Mouse (Mus musculus) embryonic facial prominence, embryonic 14.5 days (tissue): ENCODE measurements around the gene Gse1. TPM values are rescaled to one million over a fixed set of nuclear protein-coding genes. Genes with fewer than 3 reads are reported as not detected.

ENCODE experiments used
- ATAC-seq: fragments of 200-750 bp; cut with Nextera tagmentation; 2 replicates; pipeline ENCODE4 v1.8.0; 2017; ENCODE audit warnings: low read depth, moderate number of reproducible peaks, moderate TSS enrichment
- DNase-seq: peaks from one replicate; pipeline ENCODE4 v3.0.0-alpha.2; 2015; ENCODE audit warnings: low spot score
- H3K27ac ChIP-seq: fragments of 300-500 bp; sonication (generic); replicated peaks from 2 replicates; pipeline ENCODE4 v1.5.1; 2014; ENCODE audit warnings: low read depth, mild to moderate bottlenecking, low read length, moderate library complexity
- H3K27me3 ChIP-seq: fragments of 300-500 bp; sonication (generic); replicated peaks from 2 replicates; pipeline ENCODE4 v1.6.1; 2014; ENCODE audit warnings: low read length; ENCODE audit not compliant: control insufficient read depth, insufficient read depth
- H3K36me3 ChIP-seq: fragments of 300-500 bp; sonication (generic); 2 replicates; pipeline ENCODE4 v1.6.1; 2014; ENCODE audit warnings: low read length, mixed read lengths; ENCODE audit not compliant: control insufficient read depth, insufficient read depth
- H3K4me1 ChIP-seq: fragments of 300-500 bp; sonication (generic); 2 replicates; pipeline ENCODE4 v1.6.1; 2014; ENCODE audit warnings: antibody characterized with exemption, low read length; ENCODE audit not compliant: control insufficient read depth, insufficient read depth
- H3K4me2 ChIP-seq: fragments of 300-500 bp; sonication (generic); 2 replicates; pipeline ENCODE4 v1.6.1; 2014; ENCODE audit warnings: low read depth, mild to moderate bottlenecking, low read length, moderate library complexity, mixed read lengths
- H3K4me3 ChIP-seq: fragments of 300-500 bp; sonication (generic); 2 replicates; pipeline ENCODE4 v1.5.1; 2014; ENCODE audit warnings: low read depth, mild to moderate bottlenecking, low read length
- H3K9ac ChIP-seq: fragments of 300-500 bp; sonication (generic); 2 replicates; pipeline ENCODE4 v1.6.1; 2014; ENCODE audit warnings: low read depth, mild to moderate bottlenecking, low read length, moderate library complexity, mixed read lengths
- H3K9me3 ChIP-seq: fragments of 300-500 bp; sonication (generic); 2 replicates; pipeline ENCODE4 v1.6.1; 2016; ENCODE audit warnings: low read length; ENCODE audit not compliant: control insufficient read depth
- WGBS: fragments of 180-500 bp; shearing (Covaris S2); extraction: QIAGEN DNeasy Blood & Tissue Kit; methylation state at CpG from one replicate; pipeline ENCODE4 v1.1.7; 2014; 5-methylcytosine and 5-hydroxymethylcytosine counted together
- polyA plus RNA-seq: library from polyadenylated mRNA; unstranded; fragments of >200 nt; fragmentation: Nextera tagmentation; extraction: Ambion mirVana; gene quantifications from 2 replicates; pipeline ENCODE4 v1.2.1, GENCODE M21; 2014

Gse1 gene
- polyA plus RNA-seq, 1 experiment from 2014 or later = 8.7 TPM

DNA sequence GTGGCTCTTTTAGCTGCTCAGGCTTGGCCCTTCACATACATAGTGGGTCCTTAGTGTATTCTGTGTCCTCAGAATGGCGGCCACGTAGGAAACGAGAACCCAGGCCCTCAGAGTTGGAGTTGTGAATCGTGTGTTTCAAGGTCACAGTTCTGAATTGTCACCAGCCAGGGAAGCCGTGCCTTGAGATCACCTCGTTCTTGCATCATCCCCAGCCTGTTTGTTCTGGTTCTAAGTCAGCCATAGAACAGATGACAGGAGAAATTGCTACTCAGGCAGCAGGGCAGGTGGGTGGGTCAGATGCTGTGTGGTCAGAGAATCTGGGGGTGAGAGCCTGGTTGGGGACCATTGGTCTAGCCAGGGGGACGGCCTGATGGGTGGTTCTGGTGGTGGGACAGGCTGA, 60.9 kb downstream of the Gse1 start:
- Histone ChIP-seq H3K27me3 (no peaks in the 10 kb centered on the region), H3K9me3 (no peaks in the 10 kb centered on the region), H3K9ac (peak overlapping the region; percentile 5; the same call in 1 of the 2 replicates), H3K4me3 (no peak overlapping the region), H3K4me2 (no peak overlapping the region), H3K4me1 (peaks cover 72% of the 10 kb centered on the region), H3K27ac (no peak overlapping the region), H3K36me3 (no peaks in the 10 kb centered on the region)
- ATAC-seq (no peak), DNase-seq (no peak)
- WGBS = 75% methylated on average over 6 of the region's 7 CpGs

DNA sequence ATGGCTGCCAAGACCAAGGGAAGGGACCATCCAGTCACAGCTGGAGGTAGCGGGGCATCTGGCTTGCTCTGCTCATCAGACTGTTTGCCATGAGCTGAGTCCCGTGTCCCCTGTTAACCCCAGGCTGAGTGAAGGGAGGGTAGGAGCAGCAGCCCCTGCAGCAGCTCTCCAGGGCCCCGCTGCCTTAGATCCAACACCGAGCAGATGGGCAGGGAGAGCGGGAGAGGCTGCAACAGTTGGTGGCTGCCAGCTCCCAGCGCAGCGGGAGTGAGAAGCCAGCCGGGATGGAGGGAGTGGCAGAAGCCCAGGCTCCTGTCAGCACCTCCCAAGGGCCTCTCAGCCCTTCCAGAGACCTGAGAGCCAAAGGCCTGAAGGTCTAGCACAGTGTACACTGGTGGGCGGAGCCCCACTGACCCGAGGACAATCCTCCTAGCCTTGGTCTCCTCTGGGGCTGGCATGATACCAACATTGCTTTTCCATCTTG, 61.5 kb downstream of the Gse1 start:
- no peak overlapping the region for H3K4me3 ChIP-seq
- peaks cover 71% of the 10 kb centered on the region for H3K4me1 ChIP-seq
- no peak overlapping the region for H3K27ac ChIP-seq
- 0 out of 2 replicates have a peak overlapping the region, but pooled peaks have one; percentile 5 for H3K9ac ChIP-seq
- H3K27me3 ChIP-seq = no peaks in the 10 kb centered on the region
- ATAC-seq = peak; percentile 27; the same call in 1 of the 2 replicates
- WGBS = 36% methylated on average over 10 of the region's 10 CpGs
- H3K4me2 ChIP-seq = no peak overlapping the region
- H3K9me3 ChIP-seq = no peaks in the 10 kb centered on the region
- DNase-seq = peak; percentile 81
- no peaks in the 10 kb centered on the region for H3K36me3 ChIP-seq

DNA sequence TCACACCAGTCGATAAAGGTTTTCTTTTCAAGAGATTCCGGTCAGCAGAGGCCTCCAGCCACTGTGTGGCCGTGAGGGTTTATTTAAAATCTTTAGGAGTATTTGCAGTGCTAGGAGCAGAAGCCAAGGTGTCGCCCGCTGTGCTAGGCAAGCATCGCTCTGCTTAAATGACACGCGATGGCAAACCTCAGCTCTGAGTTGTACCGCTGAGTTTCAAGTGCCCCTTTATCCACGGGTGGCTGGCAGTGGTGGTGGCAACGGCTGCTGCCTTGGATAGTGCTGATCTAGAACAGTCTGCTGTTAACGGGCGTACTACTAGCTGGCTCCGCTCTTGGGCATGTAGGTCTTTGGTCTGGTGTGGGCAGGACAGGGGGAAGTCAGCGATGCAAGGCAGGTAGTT, 62.4 kb downstream of the Gse1 start:
- no peak overlapping the region for H3K9ac ChIP-seq
- H3K4me3 ChIP-seq = no peak overlapping the region
- no peak overlapping the region for H3K4me2 ChIP-seq
- 59% methylated on average over 15 of the region's 15 CpGs for WGBS
- H3K9me3 ChIP-seq = no peaks in the 10 kb centered on the region
- no peak overlapping the region for H3K27ac ChIP-seq
- no peaks in the 10 kb centered on the region for H3K27me3 ChIP-seq
- peaks cover 71% of the 10 kb centered on the region for H3K4me1 ChIP-seq
- ATAC-seq (no peak), DNase-seq (no peak)
- H3K36me3 ChIP-seq = no peaks in the 10 kb centered on the region

DNA sequence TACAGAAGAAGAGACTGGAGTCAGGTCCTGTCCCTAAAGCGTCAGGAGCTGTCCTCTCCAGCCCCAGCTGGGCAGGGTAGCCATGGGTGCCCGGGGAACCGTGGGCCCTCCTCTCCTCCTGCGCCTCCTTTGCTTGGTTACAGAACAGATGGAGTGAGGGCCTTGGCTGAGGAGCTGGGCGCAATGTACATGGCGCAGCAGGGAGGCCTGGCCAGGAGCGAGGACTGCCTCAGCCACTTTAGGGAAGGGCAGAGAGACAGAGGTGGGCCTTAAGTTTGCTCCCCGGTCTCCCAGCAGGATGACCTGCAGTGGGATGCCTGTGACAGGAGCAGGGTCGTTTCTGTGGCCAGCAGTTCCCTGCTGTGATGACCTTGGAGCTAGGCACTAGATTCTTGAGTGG, 63.4 kb downstream of the Gse1 start:
- H3K27me3 ChIP-seq = no peaks in the 10 kb centered on the region
- no peak overlapping the region for H3K9ac ChIP-seq
- no peak for DNase-seq
- no peak overlapping the region for H3K4me2 ChIP-seq
- WGBS = 88% methylated on average over 8 of the region's 9 CpGs
- no peaks in the 10 kb centered on the region for H3K36me3 ChIP-seq
- no peak overlapping the region for H3K4me3 ChIP-seq
- H3K27ac ChIP-seq = no peak overlapping the region
- peaks cover 70% of the 10 kb centered on the region for H3K4me1 ChIP-seq
- no peaks in the 10 kb centered on the region for H3K9me3 ChIP-seq
- no peak for ATAC-seq

DNA sequence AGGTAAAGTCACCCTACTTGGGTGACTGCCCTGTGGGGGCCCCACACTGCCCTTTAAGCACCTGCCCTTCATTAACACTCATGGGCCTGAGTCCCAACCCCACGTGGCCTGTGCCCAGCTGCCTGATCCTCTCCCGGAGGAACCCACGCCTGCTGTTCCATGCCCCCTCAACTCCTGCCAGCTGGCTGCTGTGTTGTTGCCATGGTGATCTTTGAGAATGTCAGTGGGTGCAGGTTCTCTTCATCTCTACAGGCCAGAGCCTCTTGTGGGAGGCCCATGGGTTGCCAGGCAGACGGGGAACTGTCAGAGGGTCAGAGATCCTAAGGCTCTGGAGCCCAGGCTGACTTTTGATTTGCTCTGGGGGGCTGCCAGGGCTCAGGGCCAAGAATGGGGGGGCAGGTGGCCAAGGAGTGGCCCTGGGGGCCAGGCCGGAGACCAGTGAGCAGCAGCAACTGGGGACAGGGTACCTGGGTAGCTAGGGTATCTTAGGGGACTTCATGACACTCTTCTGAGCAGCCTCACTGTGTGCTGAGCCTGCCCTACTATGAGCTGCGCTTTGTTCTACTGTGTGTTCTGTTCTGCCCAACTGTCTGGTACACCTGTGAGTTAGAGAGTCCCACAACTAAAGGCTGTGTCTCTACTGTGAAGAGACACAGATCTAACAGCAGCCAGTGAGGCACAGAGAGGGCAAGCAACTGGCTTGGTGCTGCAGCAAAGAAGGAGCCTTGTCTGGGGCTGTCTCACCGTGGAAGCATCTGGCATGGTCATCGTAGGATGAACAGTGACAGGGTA, 64.3 kb downstream of the Gse1 start:
- Histone ChIP-seq H3K9me3 (no peaks in the 10 kb centered on the region), H3K36me3 (no peaks in the 10 kb centered on the region), H3K4me2 (no peak overlapping the region), H3K9ac (no peak overlapping the region; the same call in 1 of the 2 replicates), H3K4me1 (peaks cover 74% of the 10 kb centered on the region), H3K4me3 (no peak overlapping the region), H3K27ac (no peak overlapping the region), H3K27me3 (no peaks in the 10 kb centered on the region)
- 47% methylated on average over 8 of the region's 8 CpGs for WGBS
- DNase-seq (peak; percentile 65), ATAC-seq (0 out of 2 replicates have a peak, but pooled peaks have one; percentile 10)

DNA sequence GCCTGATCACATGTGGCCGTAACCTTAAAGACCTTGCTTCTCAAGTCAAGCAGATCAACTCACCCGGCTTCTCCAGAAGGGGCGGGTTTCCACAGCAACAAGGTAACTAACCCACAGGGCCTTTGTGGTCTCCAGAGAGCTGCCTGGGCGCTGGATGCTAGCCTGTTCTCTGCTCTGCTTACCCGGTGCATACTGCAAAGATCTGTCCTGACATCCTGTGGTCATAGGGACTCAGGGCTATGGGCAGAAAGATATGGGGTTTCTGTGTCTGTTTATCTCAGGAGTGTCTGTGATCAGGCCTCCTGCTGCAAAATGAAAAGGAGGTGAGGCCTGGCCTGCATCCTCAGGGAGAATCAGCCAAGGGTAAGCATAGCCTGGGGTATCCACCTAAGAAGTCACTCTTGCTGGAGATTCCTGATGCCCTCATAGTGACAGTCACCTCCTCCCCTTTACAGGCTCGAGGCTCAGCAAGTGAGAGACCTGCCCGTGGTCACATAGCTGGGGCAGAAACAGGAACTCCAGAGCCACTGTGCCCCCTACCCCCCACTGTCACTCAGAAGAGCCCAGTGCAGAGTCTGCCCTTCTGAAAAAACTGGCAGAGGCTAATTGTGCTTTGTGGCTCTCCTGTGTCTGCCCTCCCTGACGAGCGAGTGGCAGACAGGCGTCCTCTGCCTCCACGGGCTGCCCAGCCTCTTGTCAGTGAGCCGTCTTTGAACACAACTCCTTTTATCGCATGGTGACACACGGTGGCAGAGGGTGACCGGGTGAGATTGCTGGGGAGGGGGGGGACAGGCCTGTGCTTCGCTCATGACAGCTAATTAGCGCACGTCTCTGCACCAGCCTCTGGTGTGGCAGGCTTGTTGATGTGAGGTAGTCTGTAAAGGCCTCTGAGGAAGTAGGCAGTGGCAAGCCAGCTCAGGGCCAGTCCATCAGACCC, 65.4 kb downstream of the Gse1 start:
- H3K9me3 ChIP-seq = no peaks in the 10 kb centered on the region
- no peaks in the 10 kb centered on the region for H3K27me3 ChIP-seq
- DNase-seq = no peak
- no peak overlapping the region; the same call in 1 of the 2 replicates for H3K27ac ChIP-seq
- no peak overlapping the region for H3K4me3 ChIP-seq
- peaks cover 74% of the 10 kb centered on the region for H3K4me1 ChIP-seq
- no peak for ATAC-seq
- H3K9ac ChIP-seq = no peak overlapping the region
- no peak overlapping the region for H3K4me2 ChIP-seq
- no peaks in the 10 kb centered on the region for H3K36me3 ChIP-seq
- 46% methylated on average over 17 of the region's 18 CpGs for WGBS

DNA sequence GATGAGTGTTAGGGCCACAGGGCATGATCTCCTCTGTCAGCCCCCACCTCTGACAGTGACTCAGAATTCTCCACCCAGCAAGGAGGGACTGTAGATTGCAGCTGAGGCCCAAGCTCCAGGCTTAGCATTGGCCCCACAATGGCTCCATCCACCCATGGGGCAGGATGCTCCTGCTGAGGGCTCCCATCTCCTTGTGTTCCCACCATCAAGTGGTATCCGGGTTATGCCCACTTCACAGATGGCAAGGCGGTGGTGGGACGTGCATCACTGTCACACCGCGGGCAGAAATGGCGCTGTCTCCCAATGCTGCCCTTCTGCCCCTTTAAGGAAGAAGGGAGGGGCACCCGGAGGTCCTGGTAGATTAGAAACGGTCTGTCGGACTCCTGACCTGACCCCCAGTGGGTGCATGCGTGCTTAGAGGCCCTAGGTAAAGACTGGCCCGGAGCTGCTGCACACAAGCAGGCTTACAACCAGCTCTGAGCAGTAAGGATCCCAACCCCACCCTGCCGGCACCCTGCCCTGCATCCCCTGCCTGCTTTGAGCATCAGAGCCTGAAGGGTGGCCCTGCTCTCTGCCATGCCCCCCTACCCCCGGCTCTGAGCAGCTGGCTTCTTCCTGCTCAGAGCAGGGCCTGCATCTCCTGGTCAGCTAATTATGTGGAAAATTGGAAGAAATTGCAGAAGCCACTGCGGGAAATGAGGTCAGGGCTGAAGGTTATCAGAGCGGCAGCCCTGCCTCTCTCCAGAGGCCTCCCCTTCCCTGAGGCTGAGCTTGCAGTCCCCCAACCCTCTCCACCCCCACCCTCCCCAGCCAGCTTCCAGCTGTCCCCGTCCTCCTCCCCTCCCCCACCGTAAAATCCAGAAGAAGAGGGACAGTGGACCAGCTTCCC, 67.0 kb downstream of the Gse1 start:
- H3K9me3 ChIP-seq = no peaks in the 10 kb centered on the region
- H3K27ac ChIP-seq = peak overlapping the region; percentile 15; the same call in 1 of the 2 replicates
- 22% methylated on average over 13 of the region's 17 CpGs for whole genome bisulfite sequencing
- H3K4me3 ChIP-seq = no peak overlapping the region
- H3K27me3 ChIP-seq = no peaks in the 10 kb centered on the region
- no peak overlapping the region for H3K4me2 ChIP-seq
- H3K4me1 ChIP-seq = peaks cover 71% of the 10 kb centered on the region
- H3K36me3 ChIP-seq = no peaks in the 10 kb centered on the region
- H3K9ac ChIP-seq = 0 out of 2 replicates have a peak overlapping the region, but pooled peaks have one; percentile 5
- ATAC-seq (peak; percentile 32; the same call in 1 of the 2 replicates), DNase-seq (peak; percentile 70)

DNA sequence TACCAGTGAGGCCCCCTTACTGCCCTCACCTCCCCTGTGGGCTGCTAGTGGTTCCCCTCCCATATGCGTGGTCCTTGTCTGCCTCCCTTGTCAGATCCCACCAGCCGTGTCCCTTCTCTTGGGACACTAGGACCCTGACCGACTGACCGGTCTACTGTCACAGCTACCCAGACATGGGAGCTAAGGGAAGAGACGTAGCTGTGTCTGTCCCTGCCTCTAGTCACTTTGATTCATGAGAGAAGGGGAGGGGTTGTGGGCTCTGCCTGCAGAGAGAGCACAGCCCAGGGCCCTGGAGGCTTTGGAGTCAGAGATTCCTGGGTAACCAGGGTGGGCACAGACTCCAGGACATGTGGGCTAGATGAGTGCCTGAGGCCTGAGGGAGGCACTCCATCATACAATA, 68.7 kb downstream of the Gse1 start:
- DNase-seq (no peak), ATAC-seq (no peak)
- Histone ChIP-seq H3K27ac (no peak overlapping the region), H3K4me2 (no peak overlapping the region), H3K27me3 (no peaks in the 10 kb centered on the region), H3K36me3 (no peaks in the 10 kb centered on the region), H3K4me3 (no peak overlapping the region), H3K9me3 (no peaks in the 10 kb centered on the region), H3K9ac (no peak overlapping the region), H3K4me1 (peaks cover 69% of the 10 kb centered on the region)
- WGBS = 45% methylated on average over 5 of the region's 5 CpGs
